Comparison of ENCODE assay signal across 10 mouse cellular contexts in the genomic region with DNA sequence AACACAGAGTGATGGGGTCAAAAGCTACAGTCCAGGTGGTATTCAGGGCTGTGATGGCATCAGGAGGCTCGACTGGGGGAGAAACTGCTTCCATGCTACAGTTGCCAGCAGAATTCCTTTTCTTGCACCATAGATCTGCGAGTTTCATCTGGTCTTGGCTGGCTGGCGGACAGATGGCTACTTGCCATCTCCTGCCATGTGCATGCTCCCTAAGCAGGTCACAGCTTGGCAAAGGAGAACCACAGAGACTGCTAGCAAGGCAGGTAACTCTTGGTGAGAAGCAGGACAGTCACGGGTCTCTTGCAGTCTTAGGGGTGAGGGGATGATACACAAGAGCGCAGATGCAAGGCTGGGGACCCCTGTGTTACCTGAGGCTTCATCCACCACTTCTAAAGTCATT. TPM values are rescaled to one million over a fixed set of nuclear protein-coding genes. Genes with fewer than 3 reads are reported as not detected.
DNase-seq lines count a peak whose midpoint lies in the region.
"Had no signal": no experiment of that assay in that cellular context is flagged by ENCODE, and none has a peak within 500 bp of the region (broad histone marks: within the 10 kb centered on the region; RNA-seq: fewer than 3 reads in every experiment).

No protein-coding gene starts in this region.

- intact Hi-C loops in left cerebral cortex, postnatal 4 days (cut with DNase I), result loop anchor here (5.0 kb wide), 1 partner anchor 77 kb away; a partner anchor contains a TSS

- DNase-seq in adrenal gland, adult (ENCODE audit: inconsistent age in 2 of 2, low spot score in 1 of 2), result peak; percentile 33 to 73
- no peak for DNase-seq in adrenal gland, adult 18-20 months (ENCODE audit: low spot score in 2 of 2)
- DNase-seq in left cerebral cortex, postnatal 4 days, result peak; percentile 57
- no peak for DNase-seq in left cerebral cortex, adult 9 months (ENCODE audit: low spot score in 2 of 2)
- DNase-seq in cerebellum, adult 11 months, result peak; percentile 85
- DNase-seq in heart, postnatal 4 days, result peak; percentile 24
- DNase-seq in right cerebral cortex, postnatal 4 days, result no peak
- DNase-seq in embryo, embryonic 9.5 days (ENCODE audit: extremely low spot score), result no peak
- DNase-seq: forebrain, postnatal 0 days; gastrocnemius, postnatal 25 days had no signal

RNA-seq across cellular contexts. Expression of a gene that starts 41.9 kb away (rescaled TPM):
- total RNA-seq in adrenal gland, adult 18-20 months (2021), result 1 to 10 TPM; 7.6 to 7.8 TPM
- 10 to 100 TPM; 33.6 to 36.7 TPM for total RNA-seq in left cerebral cortex, postnatal 4 days (2021)
- total RNA-seq in heart, postnatal 4 days (2021), result 10 to 100 TPM in 1 of 2 experiments, 1 to 10 TPM in 1; 9.8 to 10.6 TPM

Comparison
In these comparisons a context has a peak if more than half of its experiments do, and no peak if none do; other contexts are left out.
1. DNase-seq: peak in adrenal gland, adult (2 of 2), left cerebral cortex, postnatal 4 days (single experiment), cerebellum, adult 11 months (single experiment) and heart, postnatal 4 days (single experiment); none in adrenal gland, adult 18-20 months (0 of 2), left cerebral cortex, adult 9 months (0 of 2), right cerebral cortex, postnatal 4 days (single experiment) and embryo, embryonic 9.5 days (single experiment).